Mouse (Mus musculus): ENCODE results near the gene Pcbp3.

GRCm38 (mm10) chr10:76731621-76732239, 230.0 kb downstream of the Pcbp3 start:
- TF ChIP-seq CTCF (IDR thresholded peaks at IDR 0.05; ENCODE audit: extremely low read depth, insufficient read length, insufficient replicate concordance, low read depth, low read length) (no peak), POLR2A (IDR thresholded peaks at IDR 0.05; ENCODE audit: low read depth, low read length) (no peak)
